Mouse (Mus musculus): ENCODE data around the gene Itpr3. TPM values are rescaled to one million over a fixed set of nuclear protein-coding genes. Genes with fewer than 3 reads are reported as not detected.

Gene Itpr3
- total RNA-seq, 2 experiments from 2014 or later: 7.5 to 8.2 TPM

GRCm38 (mm10) chr17:27038335-27039050 is 18.6 kb upstream of the Itpr3 start:
- no peak for DNase-seq

GRCm38 (mm10) chr17:27039432-27040102 is 17.5 kb upstream of the Itpr3 start:
- DNase-seq: no peak

- DNase-seq: no peak
Observed at GRCm38 (mm10) chr17:27040304-27041045, 16.6 kb upstream of the Itpr3 start.

- no peak for DNase-seq
Observed at GRCm38 (mm10) chr17:27041046-27041786, 15.9 kb upstream of the Itpr3 start.

- no peak for DNase-seq
Observed at GRCm38 (mm10) chr17:27041787-27042055, 15.4 kb upstream of the Itpr3 start.

- no peak for DNase-seq
Observed at GRCm38 (mm10) chr17:27042840-27043239, 14.3 kb upstream of the Itpr3 start.

- no peak for DNase-seq
Observed at GRCm38 (mm10) chr17:27045164-27045563, 11.9 kb upstream of the Itpr3 start.

- no peak for DNase-seq
Observed at GRCm38 (mm10) chr17:27047762-27048444, 9.2 kb upstream of the Itpr3 start.

- DNase-seq: peak; percentile 47
Observed at GRCm38 (mm10) chr17:27048445-27049239, 8.5 kb upstream of the Itpr3 start.

GRCm38 (mm10) chr17:27050853-27051252 is 6.3 kb upstream of the Itpr3 start:
- no peak for DNase-seq

- peak; percentile 56 for DNase-seq
Observed at GRCm38 (mm10) chr17:27051514-27051913, 5.6 kb upstream of the Itpr3 start.

GRCm38 (mm10) chr17:27056170-27056569 is 934 bp upstream of the Itpr3 start:
- peak; percentile 69 for DNase-seq

- DNase-seq: no peak
Observed at GRCm38 (mm10) chr17:27057517-27058055, 482 bp downstream of the Itpr3 start.

- DNase-seq: no peak
Observed at GRCm38 (mm10) chr17:27060698-27061097, 3.6 kb downstream of the Itpr3 start.

- DNase-seq: no peak
Observed at GRCm38 (mm10) chr17:27061727-27062126, 4.6 kb downstream of the Itpr3 start.

GRCm38 (mm10) chr17:27062684-27063083 is 5.6 kb downstream of the Itpr3 start:
- no peak for DNase-seq

- DNase-seq: no peak
Observed at GRCm38 (mm10) chr17:27063717-27064116, 6.6 kb downstream of the Itpr3 start.

GRCm38 (mm10) chr17:27064195-27064594 is 7.1 kb downstream of the Itpr3 start:
- DNase-seq: no peak

- no peak for DNase-seq
Observed at GRCm38 (mm10) chr17:27066065-27066464, 9.0 kb downstream of the Itpr3 start.

GRCm38 (mm10) chr17:27069071-27069470 is 12.0 kb downstream of the Itpr3 start:
- no peak for DNase-seq

- no peak for DNase-seq
Observed at GRCm38 (mm10) chr17:27070913-27071312, 13.8 kb downstream of the Itpr3 start.

Measured in heart, postnatal 4 days (tissue).